Mouse (Mus musculus) liver, postnatal 0 days (tissue): ENCODE data around the gene S1pr3.

Experiments used
- CTCF ChIP-seq: sonication (generic); IDR thresholded peaks from 2 replicates; pipeline ENCODE4 v1.5.1; 2016; ENCODE audit warnings: antibody characterized with exemption, low read depth
- EP300 ChIP-seq: IDR thresholded peaks from 2 replicates; pipeline ENCODE4 v1.6.1; 2016; ENCODE audit warnings: antibody characterized with exemption, low read depth, mild to moderate bottlenecking

GRCm38 (mm10) chr13:51374026-51374807 lies 34.2 kb upstream of the S1pr3 start:
- TF ChIP-seq EP300, result no peak
- TF ChIP-seq CTCF, result no peak
